Mouse (Mus musculus) heart, embryonic 14.5 days (tissue): ENCODE results near the gene Slc18a2. TPM values are rescaled to one million over a fixed set of nuclear protein-coding genes. Genes with fewer than 3 reads are reported as not detected.

Experiments
- ATAC-seq: fragments of 200-750 bp; cut with Nextera tagmentation; 2 replicates; pipeline ENCODE4 v1.8.0; 2017; ENCODE audit warnings: low read depth, moderate TSS enrichment; ENCODE audit not compliant: insufficient number of reproducible peaks, insufficient read depth, low FRiP score
- H3K27ac ChIP-seq, 2 experiments: fragments of 200-500 bp in 1 of 2; fragments of 300-500 bp in 1 of 2; sonication (generic) in 1 of 2; replicated peaks in 1 of 2; 2 replicates each; pipeline ENCODE4 v1.5.1; 2012 to 2014; ENCODE audit warnings: low read depth in 2 of 2, low read length in 2 of 2, control low read depth in 1 of 2, mild to moderate bottlenecking in 1 of 2, mixed read lengths in 1 of 2; ENCODE audit not compliant: control insufficient read depth in 1 of 2, insufficient read depth in 1 of 2
- H3K27me3 ChIP-seq: fragments of 300-500 bp; sonication (generic); 2 replicates; pipeline ENCODE4 v1.6.1; 2014; ENCODE audit warnings: mild to moderate bottlenecking, low read length, control low read depth; ENCODE audit not compliant: control insufficient read depth, insufficient read depth
- H3K36me3 ChIP-seq: fragments of 300-500 bp; sonication (generic); 2 replicates; pipeline ENCODE4 v1.6.1; 2014; ENCODE audit warnings: mild to moderate bottlenecking, control low read depth, low read length, mixed read lengths; ENCODE audit not compliant: control insufficient read depth, insufficient read depth
- H3K4me1 ChIP-seq, 2 experiments: fragments of 200-500 bp in 1 of 2; fragments of 300-500 bp in 1 of 2; sonication (generic) in 1 of 2; 2 replicates each; pipeline ENCODE4 v1.6.1; 2012 to 2014; ENCODE audit warnings: low read length in 2 of 2, control low read depth in 1 of 2, mixed read lengths in 1 of 2; ENCODE audit not compliant: control insufficient read depth in 2 of 2, insufficient read depth in 2 of 2
- H3K4me2 ChIP-seq: fragments of 300-500 bp; sonication (generic); 2 replicates; pipeline ENCODE4 v1.6.1; 2014; ENCODE audit warnings: mild to moderate bottlenecking, low read length
- H3K4me3 ChIP-seq, 2 experiments: fragments of 200-500 bp in 1 of 2; fragments of 300-500 bp in 1 of 2; sonication (generic) in 1 of 2; 2 replicates each; pipeline ENCODE4 v1.5.1; 2012 to 2014; ENCODE audit warnings: low read length in 2 of 2, mild to moderate bottlenecking in 2 of 2, control low read depth in 1 of 2, low read depth in 1 of 2, moderate library complexity in 1 of 2; ENCODE audit not compliant: control insufficient read depth in 1 of 2, insufficient read depth in 1 of 2
- H3K9ac ChIP-seq: fragments of 300-500 bp; sonication (generic); 2 replicates; pipeline ENCODE4 v1.6.1; 2014; ENCODE audit warnings: mild to moderate bottlenecking, low read length
- H3K9me3 ChIP-seq: fragments of 300-500 bp; sonication (generic); 2 replicates; pipeline ENCODE4 v1.6.1; 2016; ENCODE audit warnings: low read length, control low read depth; ENCODE audit not compliant: control insufficient read depth
- WGBS: fragments of 180-500 bp; shearing (Covaris S2); extraction: QIAGEN DNeasy Blood & Tissue Kit; methylation state at CpG from one replicate; pipeline ENCODE4 v1.1.7; 2014; 5-methylcytosine and 5-hydroxymethylcytosine counted together
- polyA plus RNA-seq: library from polyadenylated mRNA; unstranded; fragments of >200 nt; fragmentation: Nextera tagmentation; extraction: Ambion mirVana; gene quantifications from 2 replicates; pipeline ENCODE4 v1.2.1, GENCODE M21; 2014

Slc18a2 gene
- polyA plus RNA-seq, 1 experiment from 2014 or later: 13.2 TPM

DNA sequence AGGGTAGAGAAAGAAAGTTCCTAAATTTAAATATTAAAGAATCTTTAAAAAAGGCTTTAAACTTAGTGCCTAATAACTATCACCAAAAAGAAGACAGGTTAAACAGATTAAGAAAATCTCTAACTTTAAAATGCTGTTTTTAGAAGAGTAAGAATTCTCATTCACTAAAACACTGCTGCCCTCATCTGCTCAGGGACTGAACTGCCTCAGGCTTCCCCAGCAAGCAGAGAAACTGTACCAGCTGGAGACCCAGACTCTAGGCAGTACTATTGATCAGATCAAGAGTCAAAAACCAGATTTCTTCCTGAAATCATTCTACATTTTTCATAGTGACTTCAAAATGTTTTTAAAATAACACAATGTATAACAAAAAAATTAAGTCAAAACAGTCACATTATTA, 55.9 kb downstream of the Slc18a2 start:
- no peak for ATAC-seq
- no peak overlapping the region for H3K4me2 ChIP-seq
- H3K9ac ChIP-seq: no peak overlapping the region
- no peaks in the 10 kb centered on the region for H3K27me3 ChIP-seq
- H3K4me1 ChIP-seq: no peaks in the 10 kb centered on the region
- no peak overlapping the region for H3K27ac ChIP-seq
- H3K9me3 ChIP-seq: no peaks in the 10 kb centered on the region
- H3K4me3 ChIP-seq: no peak overlapping the region
- peaks cover 6% of the 10 kb centered on the region; the same call in 1 of the 2 replicates for H3K36me3 ChIP-seq

DNA sequence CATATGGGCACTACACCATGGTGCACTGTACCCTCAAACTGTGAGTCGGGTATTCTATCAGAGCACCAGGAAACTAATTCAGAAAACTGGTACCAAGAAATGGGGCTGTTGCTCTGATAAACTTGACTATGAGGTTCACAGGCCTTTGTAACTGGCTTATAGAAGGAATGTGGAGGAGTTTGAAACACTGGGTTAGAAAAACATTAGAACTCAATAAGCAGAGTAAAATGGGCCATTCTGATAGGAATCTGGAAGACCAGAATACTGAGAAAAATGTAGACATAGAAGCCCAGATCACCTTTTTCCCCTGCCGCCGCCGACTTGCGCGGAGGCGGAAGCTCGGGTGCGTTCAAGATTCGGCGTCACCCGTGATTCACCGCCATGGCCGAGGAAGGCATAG, 61.3 kb downstream of the Slc18a2 start, which contains the start of gene Rps12-ps3:
Gene Rps12-ps3 (plus strand): TSS at position 301 of the 400 bp plus-strand sequence.
- Histone ChIP-seq H3K9me3 (no peaks in the 10 kb centered on the region), H3K9ac (no peak within 1 kb of the TSS), H3K27me3 (no peaks in the 10 kb centered on the region), H3K36me3 (peaks cover 8% of the 10 kb centered on the region; the same call in 1 of the 2 replicates), H3K4me1 (peaks cover 0 to 3% of the 10 kb centered on the region in 2 experiments; a peak in 2 of 4 replicates), H3K27ac (no peak within 1 kb of the TSS), H3K4me2 (no peak within 1 kb of the TSS), H3K4me3 (no peak within 1 kb of the TSS)
- no peak for ATAC-seq
- 94% methylated on average over 12 of the region's 14 CpGs for WGBS

DNA sequence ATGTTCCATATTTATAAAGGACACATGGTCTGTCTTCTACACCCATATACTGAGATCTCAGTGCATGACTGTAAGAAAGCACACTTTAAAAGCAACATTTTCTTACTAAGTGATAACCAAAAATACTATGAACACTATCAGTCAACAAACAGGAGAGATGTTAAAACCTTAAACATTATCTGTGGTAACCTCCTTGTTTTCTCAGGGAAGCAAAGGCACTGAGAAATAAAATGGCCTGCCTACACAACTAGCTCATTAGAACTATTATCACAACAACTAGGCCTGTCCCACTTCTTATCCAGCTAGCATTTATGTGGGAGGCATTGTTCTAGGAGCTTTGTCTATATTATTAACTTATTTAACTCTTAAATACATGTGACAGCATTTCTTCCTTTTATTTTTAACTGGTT, 70.1 kb downstream of the Slc18a2 start:
- no peak overlapping the region for H3K4me3 ChIP-seq
- H3K36me3 ChIP-seq: peaks cover 7% of the 10 kb centered on the region; the same call in 1 of the 2 replicates
- peaks cover 0 to 6% of the 10 kb centered on the region in 2 experiments; a peak in 1 of 4 replicates for H3K4me1 ChIP-seq
- no peak for ATAC-seq
- no peaks in the 10 kb centered on the region for H3K9me3 ChIP-seq
- H3K4me2 ChIP-seq: no peak overlapping the region
- H3K9ac ChIP-seq: no peak overlapping the region
- no peak overlapping the region for H3K27ac ChIP-seq
- no peaks in the 10 kb centered on the region for H3K27me3 ChIP-seq

DNA sequence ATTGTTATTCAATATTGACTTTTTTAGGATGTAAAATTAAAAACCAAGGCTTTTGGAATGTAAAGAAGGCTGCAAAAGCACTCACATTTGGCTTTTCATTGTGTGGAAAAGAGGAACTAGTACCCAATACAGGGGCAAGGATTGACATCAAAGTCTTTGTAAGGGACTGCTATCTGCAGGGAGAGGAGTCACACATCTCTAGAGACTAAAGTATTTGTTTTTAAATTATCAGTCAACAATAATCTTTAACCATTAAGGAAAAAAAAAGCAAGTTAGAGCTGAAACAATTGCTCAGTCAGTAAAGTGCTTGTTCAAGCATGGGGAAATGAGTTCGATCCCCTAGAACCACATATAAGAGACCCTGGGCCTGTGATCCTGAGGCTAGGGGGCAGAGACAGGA, 76.0 kb downstream of the Slc18a2 start:
- no peaks in the 10 kb centered on the region for H3K27me3 ChIP-seq
- H3K9me3 ChIP-seq: no peaks in the 10 kb centered on the region
- no peak overlapping the region for H3K9ac ChIP-seq
- no peak for ATAC-seq
- H3K4me3 ChIP-seq: no peak overlapping the region
- no peaks in the 10 kb centered on the region for H3K36me3 ChIP-seq
- no peak overlapping the region for H3K4me2 ChIP-seq
- H3K27ac ChIP-seq: no peak overlapping the region
- H3K4me1 ChIP-seq: peaks cover 0 to 13% of the 10 kb centered on the region in 2 experiments; a peak in 2 of 4 replicates
- WGBS: 100% methylated on average over 1 of the region's 1 CpGs

DNA sequence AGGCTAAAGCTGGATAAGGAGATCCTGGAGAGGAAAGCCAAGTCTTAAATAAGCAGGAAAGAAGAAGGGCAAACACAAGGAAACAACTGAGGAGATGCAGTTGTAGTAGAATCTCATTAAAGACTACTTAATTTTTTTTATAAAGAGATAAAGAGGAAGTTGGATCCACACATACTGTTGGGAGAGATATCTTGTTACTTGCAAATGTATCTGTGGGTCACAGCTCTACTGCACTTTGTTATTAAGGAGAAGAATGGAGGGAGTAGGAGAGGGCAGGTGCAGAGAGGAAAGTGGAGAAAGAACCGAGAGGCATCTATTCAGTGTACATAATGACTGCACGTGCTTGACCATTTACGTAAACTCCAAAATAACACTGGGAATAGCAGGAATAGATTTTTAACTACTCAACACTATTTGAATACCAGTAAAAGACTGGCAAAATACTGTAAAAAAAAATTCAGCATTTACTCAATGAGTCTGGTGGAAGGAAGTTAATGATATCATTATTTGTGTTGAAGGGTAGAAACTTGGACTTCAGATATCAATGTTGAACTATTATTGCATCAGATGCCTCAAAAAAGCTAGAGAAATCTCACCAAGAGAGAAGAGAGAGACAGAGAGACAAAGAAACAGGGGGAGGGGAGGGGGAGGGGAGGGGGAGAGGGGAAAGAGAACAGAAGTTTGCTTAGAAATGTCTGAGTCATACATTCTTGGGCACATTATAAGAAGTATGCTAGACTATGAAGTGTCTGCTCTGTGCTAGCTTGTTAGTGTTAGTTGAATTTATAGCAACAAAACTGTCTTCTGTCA, 77.4 kb downstream of the Slc18a2 start:
- no peak for ATAC-seq
- 84% methylated on average over 3 of the region's 3 CpGs for WGBS
- peaks cover 0 to 23% of the 10 kb centered on the region in 2 experiments; a peak in 3 of 4 replicates for H3K4me1 ChIP-seq

DNA sequence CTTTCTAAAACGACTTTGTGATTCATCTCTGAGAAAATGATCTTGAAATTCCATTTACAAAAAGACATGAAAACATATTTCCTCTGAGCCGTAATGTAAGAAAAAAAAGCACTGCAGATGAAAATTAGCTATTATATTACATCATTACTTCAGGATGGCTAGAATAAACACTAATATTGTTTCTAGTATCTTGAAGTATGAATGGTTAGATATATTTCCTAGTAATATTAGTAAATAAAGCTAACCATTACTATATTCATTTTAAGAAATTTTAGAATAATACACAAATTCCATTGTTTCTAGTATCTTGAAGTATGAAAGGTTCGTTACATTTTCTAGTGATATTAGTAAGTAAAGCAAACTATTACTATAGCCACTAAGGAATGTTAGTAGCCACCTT, 79.2 kb downstream of the Slc18a2 start:
- no peak overlapping the region for H3K9ac ChIP-seq
- H3K4me2 ChIP-seq: no peak overlapping the region
- no peaks in the 10 kb centered on the region for H3K36me3 ChIP-seq
- ATAC-seq: no peak
- peaks cover 2 to 38% of the 10 kb centered on the region in 2 experiments; a peak in 3 of 4 replicates for H3K4me1 ChIP-seq
- no peak overlapping the region for H3K27ac ChIP-seq
- H3K27me3 ChIP-seq: no peaks in the 10 kb centered on the region
- 81% methylated on average over 3 of the region's 3 CpGs for WGBS
- no peak overlapping the region for H3K4me3 ChIP-seq
- H3K9me3 ChIP-seq: no peaks in the 10 kb centered on the region

More for the DNA sequence above, 77.4 kb downstream of the Slc18a2 start:
- Histone ChIP-seq H3K27me3 (no peaks in the 10 kb centered on the region), H3K9me3 (no peaks in the 10 kb centered on the region), H3K27ac (no peak overlapping the region), H3K36me3 (no peaks in the 10 kb centered on the region), H3K4me2 (no peak overlapping the region), H3K9ac (no peak overlapping the region), H3K4me3 (no peak overlapping the region)

DNA sequence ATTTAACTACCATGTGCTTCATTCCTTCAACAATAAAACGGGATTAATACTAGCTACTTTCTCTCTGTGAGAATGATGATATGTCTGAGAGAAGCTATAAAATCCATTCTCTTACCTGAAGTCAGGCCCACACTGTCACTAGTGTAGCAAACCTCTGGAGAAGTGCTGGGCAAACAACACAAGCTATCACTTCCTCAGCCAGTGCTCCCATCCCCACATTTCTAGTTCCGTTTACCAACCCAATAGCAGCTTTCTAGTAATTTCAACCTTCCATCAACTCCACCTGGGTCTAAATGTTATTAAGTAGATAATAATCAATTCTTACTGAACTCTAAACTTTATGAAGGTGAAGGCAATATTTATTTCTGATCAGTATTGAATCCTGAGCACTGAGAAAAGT, 82.3 kb downstream of the Slc18a2 start:
- Histone ChIP-seq H3K9ac (peak overlapping the region; percentile 95), H3K36me3 (no peaks in the 10 kb centered on the region), H3K4me1 (peaks cover 4 to 40% of the 10 kb centered on the region in 2 experiments; a peak in 3 of 4 replicates), H3K9me3 (no peaks in the 10 kb centered on the region), H3K4me2 (peak overlapping the region; percentile 99), H3K27ac (no peak overlapping the region), H3K4me3 (peak overlapping the region in 1 of 2 experiments; percentile 93; a peak in 2 of 4 replicates), H3K27me3 (no peaks in the 10 kb centered on the region)
- 47% methylated on average over 2 of the region's 2 CpGs for WGBS
- ATAC-seq: no peak
